Mouse (Mus musculus): Measurements from ENCODE around the gene Lrpprc. TPM values are rescaled to one million over a fixed set of nuclear protein-coding genes. Genes with fewer than 3 reads are reported as not detected.

Lrpprc gene
- polyA plus RNA-seq, 1 experiment from 2014 or later, result 58.4 TPM

DNA sequence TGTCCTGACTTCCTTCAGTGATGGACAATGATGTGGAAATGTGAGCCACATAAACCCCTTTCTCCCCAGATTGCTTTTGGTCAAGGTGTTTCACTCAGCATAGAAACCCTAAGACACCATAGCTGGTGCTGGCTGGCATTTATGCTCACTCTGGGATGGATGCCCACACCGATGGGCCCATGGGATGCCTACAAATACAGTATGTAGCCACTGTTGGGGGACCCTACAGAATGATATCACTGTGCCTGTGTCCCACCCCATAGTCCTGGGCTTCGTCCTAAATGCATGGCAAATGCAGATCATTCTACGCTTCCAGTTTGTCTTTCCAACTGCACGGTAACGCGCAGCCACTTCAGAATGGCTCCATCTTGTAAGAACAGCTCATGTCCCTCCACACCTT, 10.3 kb downstream of the Lrpprc start:
- Histone ChIP-seq H3K4me3 (ENCODE audit: low read depth, low read length) (no peak overlapping the region), H3K36me3 (ENCODE audit: control insufficient read depth, insufficient read depth, low read length) (0 out of 2 replicates have a peak, but pooled peaks cover 1% of the 10 kb centered on the region), H3K27me3 (ENCODE audit: control insufficient read depth, insufficient read depth, low read length) (no peaks in the 10 kb centered on the region), H3K27ac (ENCODE audit: low read depth, low read length) (no peak overlapping the region), H3K9ac (ENCODE audit: low read length) (no peak overlapping the region), H3K4me2 (ENCODE audit: low read depth) (no peak overlapping the region), H3K9me3 (ENCODE audit: control insufficient read depth, low read length) (no peaks in the 10 kb centered on the region), H3K4me1 (ENCODE audit: control insufficient read depth, insufficient read depth, low read length) (no peaks in the 10 kb centered on the region)
- DNase-seq (ENCODE audit: low spot score) (no peak), ATAC-seq (ENCODE audit: insufficient read depth, low FRiP score, low TSS enrichment) (no peak)
- 97% methylated on average over 6 of the region's 6 CpGs for WGBS

DNA sequence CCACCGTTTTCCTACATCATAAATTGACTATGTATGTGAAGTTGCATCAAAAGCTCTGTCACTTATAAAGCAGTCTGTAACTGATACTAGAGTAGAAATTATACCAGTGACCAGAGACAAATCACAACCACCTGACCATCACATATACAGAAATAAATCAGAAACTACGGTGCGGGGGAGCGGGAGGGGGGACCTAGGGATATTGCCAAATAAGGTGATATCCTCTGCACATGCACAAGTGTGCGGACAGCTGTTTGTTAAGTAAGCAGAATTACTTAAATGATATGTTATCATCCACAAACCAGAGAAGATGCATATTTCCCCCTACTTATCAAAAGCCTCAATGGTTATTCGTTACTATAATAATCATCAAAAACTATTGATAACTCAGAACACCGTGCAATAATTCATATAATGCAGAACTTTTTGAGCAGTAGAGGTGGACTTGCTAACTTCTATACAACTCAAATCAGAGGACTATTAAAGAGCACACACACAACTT, 12.1 kb downstream of the Lrpprc start:
- Histone ChIP-seq H3K4me2 (ENCODE audit: low read depth) (no peak overlapping the region), H3K9me3 (ENCODE audit: control insufficient read depth, low read length) (no peaks in the 10 kb centered on the region), H3K4me3 (ENCODE audit: low read depth, low read length) (no peak overlapping the region), H3K27me3 (ENCODE audit: control insufficient read depth, insufficient read depth, low read length) (no peaks in the 10 kb centered on the region), H3K36me3 (ENCODE audit: control insufficient read depth, insufficient read depth, low read length) (0 out of 2 replicates have a peak, but pooled peaks cover 2% of the 10 kb centered on the region), H3K27ac (ENCODE audit: low read depth, low read length) (no peak overlapping the region), H3K9ac (ENCODE audit: low read length) (no peak overlapping the region), H3K4me1 (ENCODE audit: control insufficient read depth, insufficient read depth, low read length) (no peaks in the 10 kb centered on the region)
- ATAC-seq (ENCODE audit: insufficient read depth, low FRiP score, low TSS enrichment) (no peak), DNase-seq (ENCODE audit: low spot score) (no peak)
- WGBS, result 95% methylated on average over 7 of the region's 7 CpGs

DNA sequence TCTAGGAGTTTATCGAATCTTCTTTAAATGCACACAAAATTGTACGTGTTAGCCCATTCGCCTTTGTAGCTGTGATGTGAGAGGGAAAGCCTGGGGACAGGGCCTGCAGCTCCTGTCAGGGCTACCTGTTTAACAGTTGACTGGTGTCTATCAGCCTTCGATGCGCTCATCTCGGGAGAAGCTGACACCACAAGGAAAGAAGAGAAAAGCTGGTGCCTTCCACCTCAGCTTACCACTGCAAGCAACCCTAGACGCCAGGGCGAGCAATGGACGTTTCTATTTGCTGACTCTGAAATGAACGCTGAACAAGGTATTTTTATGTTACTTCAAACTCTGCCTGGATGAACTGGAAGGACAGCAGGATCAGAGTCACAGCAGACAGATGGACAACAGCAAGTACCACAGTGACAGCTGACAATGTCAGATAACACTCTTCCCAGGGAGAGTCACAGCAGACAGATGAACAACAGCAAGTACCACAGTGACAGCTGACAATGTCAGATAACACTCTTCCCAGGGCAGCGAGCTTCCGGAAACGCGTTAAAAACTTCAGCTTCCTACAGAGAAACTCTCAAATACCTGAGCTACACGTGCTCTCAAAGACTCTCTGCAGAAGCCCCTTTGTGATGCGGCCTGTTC, 14.1 kb downstream of the Lrpprc start:
- H3K27me3 ChIP-seq (ENCODE audit: control insufficient read depth, insufficient read depth, low read length), result no peaks in the 10 kb centered on the region
- H3K36me3 ChIP-seq (ENCODE audit: control insufficient read depth, insufficient read depth, low read length), result peaks cover 2% of the 10 kb centered on the region
- no peaks in the 10 kb centered on the region for H3K4me1 ChIP-seq (ENCODE audit: control insufficient read depth, insufficient read depth, low read length)
- H3K4me3 ChIP-seq (ENCODE audit: low read depth, low read length), result no peak overlapping the region
- H3K9me3 ChIP-seq (ENCODE audit: control insufficient read depth, low read length), result no peaks in the 10 kb centered on the region
- no peak overlapping the region for H3K9ac ChIP-seq (ENCODE audit: low read length)
- ATAC-seq (ENCODE audit: insufficient read depth, low FRiP score, low TSS enrichment) (no peak), DNase-seq (ENCODE audit: low spot score) (no peak)
- no peak overlapping the region for H3K27ac ChIP-seq (ENCODE audit: low read depth, low read length)
- 89% methylated on average over 16 of the region's 16 CpGs for WGBS
- no peak overlapping the region for H3K4me2 ChIP-seq (ENCODE audit: low read depth)

GRCm38 (mm10) chr17:84775291-84775690, 15.3 kb downstream of the Lrpprc start:
- H3K9me3 ChIP-seq (ENCODE audit: control insufficient read depth, low read length), result no peaks in the 10 kb centered on the region
- WGBS, result 95% methylated on average over 10 of the region's 10 CpGs
- no peak overlapping the region for H3K4me2 ChIP-seq (ENCODE audit: low read depth)
- H3K27ac ChIP-seq (ENCODE audit: low read depth, low read length), result no peak overlapping the region
- H3K4me3 ChIP-seq (ENCODE audit: low read depth, low read length), result no peak overlapping the region
- H3K27me3 ChIP-seq (ENCODE audit: control insufficient read depth, insufficient read depth, low read length), result no peaks in the 10 kb centered on the region
- no peak overlapping the region for H3K9ac ChIP-seq (ENCODE audit: low read length)
- no peaks in the 10 kb centered on the region for H3K4me1 ChIP-seq (ENCODE audit: control insufficient read depth, insufficient read depth, low read length)
- H3K36me3 ChIP-seq (ENCODE audit: control insufficient read depth, insufficient read depth, low read length), result peaks cover 2% of the 10 kb centered on the region
- ATAC-seq (ENCODE audit: insufficient read depth, low FRiP score, low TSS enrichment), result no peak
- no peak for DNase-seq (ENCODE audit: low spot score)

DNA sequence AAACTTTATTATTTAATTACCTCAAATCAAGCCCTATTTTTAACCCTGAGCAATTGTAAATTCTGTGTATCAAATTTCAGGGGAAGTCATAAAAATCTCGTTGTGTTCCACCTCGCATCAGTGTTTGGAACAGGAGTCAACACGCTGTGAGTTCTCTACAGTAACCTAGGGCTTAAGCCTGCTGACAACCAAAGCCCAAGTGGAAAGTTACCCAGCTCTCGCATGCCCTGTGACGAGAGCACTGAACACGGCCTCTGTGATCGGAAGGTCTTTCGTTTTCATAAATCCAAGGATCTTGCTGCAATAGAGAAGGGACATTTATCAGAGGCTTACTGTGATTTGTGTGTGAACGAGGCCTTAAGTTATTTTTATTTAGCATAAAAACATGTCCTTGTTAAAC, 18.7 kb downstream of the Lrpprc start:
- Histone ChIP-seq H3K4me3 (ENCODE audit: low read depth, low read length) (no peak overlapping the region), H3K9ac (ENCODE audit: low read length) (no peak overlapping the region), H3K9me3 (ENCODE audit: control insufficient read depth, low read length) (no peaks in the 10 kb centered on the region), H3K27me3 (ENCODE audit: control insufficient read depth, insufficient read depth, low read length) (no peaks in the 10 kb centered on the region), H3K36me3 (ENCODE audit: control insufficient read depth, insufficient read depth, low read length) (peaks cover 2% of the 10 kb centered on the region), H3K27ac (ENCODE audit: low read depth, low read length) (no peak overlapping the region), H3K4me1 (ENCODE audit: control insufficient read depth, insufficient read depth, low read length) (no peaks in the 10 kb centered on the region), H3K4me2 (ENCODE audit: low read depth) (no peak overlapping the region)
- WGBS, result 91% methylated on average over 9 of the region's 9 CpGs
- ATAC-seq (ENCODE audit: insufficient read depth, low FRiP score, low TSS enrichment) (no peak), DNase-seq (ENCODE audit: low spot score) (no peak)

DNA sequence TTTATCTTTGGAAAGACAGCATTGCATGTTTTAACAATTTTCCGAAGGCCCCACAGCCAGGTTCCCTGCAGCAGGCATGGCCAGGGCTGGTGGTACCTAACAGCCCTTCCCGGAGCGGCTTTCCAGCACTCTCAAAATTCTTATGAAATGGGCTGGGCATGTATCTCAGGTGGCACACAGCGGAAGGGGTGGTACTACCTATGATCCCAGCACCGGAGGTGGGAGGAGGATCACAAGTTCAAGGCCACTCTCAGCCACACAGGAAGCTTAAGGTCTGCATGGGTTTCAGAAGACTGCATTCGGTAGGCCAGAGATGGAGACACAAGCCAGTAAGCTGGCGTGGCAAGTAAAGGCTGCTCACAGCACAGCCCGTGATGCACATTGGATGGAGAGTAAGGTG, 31.6 kb downstream of the Lrpprc start:
- Histone ChIP-seq H3K9ac (ENCODE audit: low read length) (no peak overlapping the region), H3K4me3 (ENCODE audit: low read depth, low read length) (no peak overlapping the region), H3K4me2 (ENCODE audit: low read depth) (no peak overlapping the region), H3K4me1 (ENCODE audit: control insufficient read depth, insufficient read depth, low read length) (no peaks in the 10 kb centered on the region), H3K9me3 (ENCODE audit: control insufficient read depth, low read length) (no peaks in the 10 kb centered on the region), H3K27me3 (ENCODE audit: control insufficient read depth, insufficient read depth, low read length) (no peaks in the 10 kb centered on the region), H3K36me3 (ENCODE audit: control insufficient read depth, insufficient read depth, low read length) (peaks cover 7% of the 10 kb centered on the region; the same call in 1 of the 2 replicates), H3K27ac (ENCODE audit: low read depth, low read length) (no peak overlapping the region)
- no peak for ATAC-seq (ENCODE audit: insufficient read depth, low FRiP score, low TSS enrichment)
- no peak for DNase-seq (ENCODE audit: low spot score)
- 82% methylated on average over 8 of the region's 8 CpGs for WGBS

- ATAC-seq (ENCODE audit: insufficient read depth, low FRiP score, low TSS enrichment) (no peak), DNase-seq (ENCODE audit: low spot score) (no peak)
- 25% methylated on average over 10 of the region's 10 CpGs for WGBS
- Histone ChIP-seq H3K4me2 (ENCODE audit: low read depth) (no peak overlapping the region), H3K36me3 (ENCODE audit: control insufficient read depth, insufficient read depth, low read length) (peaks cover 6% of the 10 kb centered on the region; the same call in 1 of the 2 replicates), H3K4me1 (ENCODE audit: control insufficient read depth, insufficient read depth, low read length) (no peaks in the 10 kb centered on the region), H3K9me3 (ENCODE audit: control insufficient read depth, low read length) (no peaks in the 10 kb centered on the region), H3K27me3 (ENCODE audit: control insufficient read depth, insufficient read depth, low read length) (no peaks in the 10 kb centered on the region), H3K4me3 (ENCODE audit: low read depth, low read length) (no peak overlapping the region), H3K9ac (ENCODE audit: low read length) (no peak overlapping the region), H3K27ac (ENCODE audit: low read depth, low read length) (no peak overlapping the region)
These were observed 32.2 kb downstream of the Lrpprc start for GRCm38 (mm10) chr17:84758374-84758773.

GRCm38 (mm10) chr17:84756090-84756489, 34.5 kb downstream of the Lrpprc start:
- Histone ChIP-seq H3K36me3 (ENCODE audit: control insufficient read depth, insufficient read depth, low read length) (0 out of 2 replicates have a peak, but pooled peaks cover 2% of the 10 kb centered on the region), H3K4me2 (ENCODE audit: low read depth) (no peak overlapping the region), H3K27me3 (ENCODE audit: control insufficient read depth, insufficient read depth, low read length) (no peaks in the 10 kb centered on the region), H3K9ac (ENCODE audit: low read length) (no peak overlapping the region), H3K27ac (ENCODE audit: low read depth, low read length) (no peak overlapping the region), H3K4me3 (ENCODE audit: low read depth, low read length) (no peak overlapping the region), H3K4me1 (ENCODE audit: control insufficient read depth, insufficient read depth, low read length) (no peaks in the 10 kb centered on the region), H3K9me3 (ENCODE audit: control insufficient read depth, low read length) (no peaks in the 10 kb centered on the region)
- 74% methylated on average over 2 of the region's 2 CpGs for WGBS
- ATAC-seq (ENCODE audit: insufficient read depth, low FRiP score, low TSS enrichment) (no peak), DNase-seq (ENCODE audit: low spot score) (no peak)

DNA sequence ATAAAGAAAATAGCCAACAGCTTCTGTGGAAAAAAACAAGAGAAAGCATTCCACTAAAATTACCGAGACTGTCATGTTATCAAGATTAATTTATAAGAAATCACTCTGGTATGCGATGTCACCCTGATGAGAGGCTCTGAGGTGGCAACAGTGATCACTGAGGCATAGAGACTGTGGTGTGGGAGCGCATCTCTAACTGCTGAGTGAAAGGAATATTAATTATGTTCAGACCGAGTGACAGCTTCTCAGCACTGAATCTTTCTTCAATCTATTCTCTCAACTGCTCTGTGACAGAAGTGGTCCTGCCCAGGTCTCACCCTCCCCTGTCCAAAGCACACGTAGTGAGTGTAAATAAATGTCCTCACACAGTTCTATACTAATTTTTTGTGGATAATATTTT, 37.1 kb downstream of the Lrpprc start:
- H3K4me1 ChIP-seq (ENCODE audit: control insufficient read depth, insufficient read depth, low read length), result peaks cover 5% of the 10 kb centered on the region; the same call in 1 of the 2 replicates
- ATAC-seq (ENCODE audit: insufficient read depth, low FRiP score, low TSS enrichment), result peak; percentile 35; the same call in 1 of the 2 replicates
- WGBS, result 83% methylated on average over 5 of the region's 5 CpGs
- H3K4me3 ChIP-seq (ENCODE audit: low read depth, low read length), result no peak overlapping the region
- no peak overlapping the region for H3K4me2 ChIP-seq (ENCODE audit: low read depth)
- no peak overlapping the region for H3K9ac ChIP-seq (ENCODE audit: low read length)
- no peaks in the 10 kb centered on the region for H3K36me3 ChIP-seq (ENCODE audit: control insufficient read depth, insufficient read depth, low read length)
- no peak overlapping the region for H3K27ac ChIP-seq (ENCODE audit: low read depth, low read length)
- no peaks in the 10 kb centered on the region for H3K9me3 ChIP-seq (ENCODE audit: control insufficient read depth, low read length)
- no peaks in the 10 kb centered on the region for H3K27me3 ChIP-seq (ENCODE audit: control insufficient read depth, insufficient read depth, low read length)
- DNase-seq (ENCODE audit: low spot score), result no peak
